Mouse (Mus musculus): Measurements from ENCODE around the gene Bpifa6. TPM values are rescaled to one million over a fixed set of nuclear protein-coding genes. Genes with fewer than 3 reads are reported as not detected.

Bpifa6 gene
- polyA plus RNA-seq (2014; fragmentation: Nextera tagmentation; extraction: Ambion mirVana) = not detected in 2 replicates

GRCm38 (mm10) chr2:153974582-153974981 lies at the start of gene Bpifa6:
TSS of gene Bpifa6 (plus strand) at chr2:153974945.
- 77% methylated on average over 5 of the region's 5 CpGs for WGBS
- Histone ChIP-seq H3K9me3 (ENCODE audit: control insufficient read depth, low read length) (no peaks in the 10 kb centered on the region), H3K27me3 (ENCODE audit: control insufficient read depth, insufficient read depth, low read length) (no peaks in the 10 kb centered on the region), H3K4me3 (ENCODE audit: low read length) (no peak within 1 kb of the TSS), H3K4me1 (ENCODE audit: control insufficient read depth, insufficient read depth, low read length) (no peaks in the 10 kb centered on the region), H3K27ac (ENCODE audit: low read depth, low read length) (no peak within 1 kb of the TSS), H3K4me2 (replicated peaks; ENCODE audit: low read depth, low read length) (no peak within 1 kb of the TSS), H3K36me3 (ENCODE audit: control insufficient read depth, insufficient read depth, low read length) (no peaks in the 10 kb centered on the region), H3K9ac (ENCODE audit: low read depth, low read length) (no peak within 1 kb of the TSS)
- ATAC-seq (ENCODE audit: low FRiP score, low TSS enrichment) = no peak

GRCm38 (mm10) chr2:153929871-153930413 lies 44.8 kb upstream of the Bpifa6 start:
- no peak overlapping the region for H3K4me2 ChIP-seq (replicated peaks; ENCODE audit: low read depth, low read length)
- H3K27me3 ChIP-seq (ENCODE audit: control insufficient read depth, insufficient read depth, low read length) = no peaks in the 10 kb centered on the region
- no peak overlapping the region for H3K4me3 ChIP-seq (ENCODE audit: low read length)
- no peak overlapping the region for H3K9ac ChIP-seq (ENCODE audit: low read depth, low read length)
- no peaks in the 10 kb centered on the region for H3K4me1 ChIP-seq (ENCODE audit: control insufficient read depth, insufficient read depth, low read length)
- H3K9me3 ChIP-seq (ENCODE audit: control insufficient read depth, low read length) = no peaks in the 10 kb centered on the region
- H3K27ac ChIP-seq (ENCODE audit: low read depth, low read length) = no peak overlapping the region
- no peak for ATAC-seq (ENCODE audit: low FRiP score, low TSS enrichment)
- 45% methylated on average over 3 of the region's 3 CpGs for WGBS
- H3K36me3 ChIP-seq (ENCODE audit: control insufficient read depth, insufficient read depth, low read length) = no peaks in the 10 kb centered on the region

- Histone ChIP-seq H3K4me1 (ENCODE audit: control insufficient read depth, insufficient read depth, low read length) (no peaks in the 10 kb centered on the region), H3K4me2 (replicated peaks; ENCODE audit: low read depth, low read length) (no peak overlapping the region), H3K27ac (ENCODE audit: low read depth, low read length) (no peak overlapping the region), H3K36me3 (ENCODE audit: control insufficient read depth, insufficient read depth, low read length) (no peaks in the 10 kb centered on the region), H3K9ac (ENCODE audit: low read depth, low read length) (no peak overlapping the region), H3K9me3 (ENCODE audit: control insufficient read depth, low read length) (no peaks in the 10 kb centered on the region), H3K4me3 (ENCODE audit: low read length) (no peak overlapping the region), H3K27me3 (ENCODE audit: control insufficient read depth, insufficient read depth, low read length) (no peaks in the 10 kb centered on the region)
- ATAC-seq (ENCODE audit: low FRiP score, low TSS enrichment) = no peak
- 83% methylated on average over 6 of the region's 6 CpGs for WGBS
These were observed 43.6 kb upstream of the Bpifa6 start for GRCm38 (mm10) chr2:153931125-153931524.

GRCm38 (mm10) chr2:153933311-153933710 lies 41.4 kb upstream of the Bpifa6 start:
- no peak for ATAC-seq (ENCODE audit: low FRiP score, low TSS enrichment)
- Histone ChIP-seq H3K27ac (ENCODE audit: low read depth, low read length) (no peak overlapping the region), H3K9me3 (ENCODE audit: control insufficient read depth, low read length) (no peaks in the 10 kb centered on the region), H3K4me2 (replicated peaks; ENCODE audit: low read depth, low read length) (no peak overlapping the region), H3K4me1 (ENCODE audit: control insufficient read depth, insufficient read depth, low read length) (no peaks in the 10 kb centered on the region), H3K36me3 (ENCODE audit: control insufficient read depth, insufficient read depth, low read length) (no peaks in the 10 kb centered on the region), H3K9ac (ENCODE audit: low read depth, low read length) (no peak overlapping the region), H3K27me3 (ENCODE audit: control insufficient read depth, insufficient read depth, low read length) (no peaks in the 10 kb centered on the region), H3K4me3 (ENCODE audit: low read length) (no peak overlapping the region)
- 78% methylated on average over 6 of the region's 6 CpGs for WGBS

- Histone ChIP-seq H3K27ac (ENCODE audit: low read depth, low read length) (no peak overlapping the region), H3K9me3 (ENCODE audit: control insufficient read depth, low read length) (no peaks in the 10 kb centered on the region), H3K27me3 (ENCODE audit: control insufficient read depth, insufficient read depth, low read length) (no peaks in the 10 kb centered on the region), H3K4me3 (ENCODE audit: low read length) (no peak overlapping the region), H3K36me3 (ENCODE audit: control insufficient read depth, insufficient read depth, low read length) (no peaks in the 10 kb centered on the region), H3K9ac (ENCODE audit: low read depth, low read length) (no peak overlapping the region), H3K4me2 (replicated peaks; ENCODE audit: low read depth, low read length) (no peak overlapping the region), H3K4me1 (ENCODE audit: control insufficient read depth, insufficient read depth, low read length) (no peaks in the 10 kb centered on the region)
- WGBS = 90% methylated on average over 6 of the region's 6 CpGs
- ATAC-seq (ENCODE audit: low FRiP score, low TSS enrichment) = no peak
These were observed 39.4 kb upstream of the Bpifa6 start for GRCm38 (mm10) chr2:153935348-153935747.

- Histone ChIP-seq H3K27ac (ENCODE audit: low read depth, low read length) (no peak within 1 kb of the TSS), H3K27me3 (ENCODE audit: control insufficient read depth, insufficient read depth, low read length) (no peaks in the 10 kb centered on the region), H3K4me2 (replicated peaks; ENCODE audit: low read depth, low read length) (no peak within 1 kb of the TSS), H3K9me3 (ENCODE audit: control insufficient read depth, low read length) (no peaks in the 10 kb centered on the region), H3K9ac (ENCODE audit: low read depth, low read length) (no peak within 1 kb of the TSS), H3K36me3 (ENCODE audit: control insufficient read depth, insufficient read depth, low read length) (no peaks in the 10 kb centered on the region), H3K4me1 (ENCODE audit: control insufficient read depth, insufficient read depth, low read length) (no peaks in the 10 kb centered on the region), H3K4me3 (ENCODE audit: low read length) (no peak within 1 kb of the TSS)
- ATAC-seq (ENCODE audit: low FRiP score, low TSS enrichment) = no peak
- 90% methylated on average over 5 of the region's 5 CpGs for WGBS
These were observed 36.9 kb upstream of the Bpifa6 start, which contains the start of gene Bpifb4 for GRCm38 (mm10) chr2:153937843-153938242. TSS of gene Bpifb4 (plus strand) at chr2:153938212.

- no peaks in the 10 kb centered on the region for H3K36me3 ChIP-seq (ENCODE audit: control insufficient read depth, insufficient read depth, low read length)
- H3K4me1 ChIP-seq (ENCODE audit: control insufficient read depth, insufficient read depth, low read length) = no peaks in the 10 kb centered on the region
- no peaks in the 10 kb centered on the region for H3K27me3 ChIP-seq (ENCODE audit: control insufficient read depth, insufficient read depth, low read length)
- H3K4me3 ChIP-seq (ENCODE audit: low read length) = no peak overlapping the region
- H3K27ac ChIP-seq (ENCODE audit: low read depth, low read length) = no peak overlapping the region
- ATAC-seq (ENCODE audit: low FRiP score, low TSS enrichment) = no peak
- H3K4me2 ChIP-seq (replicated peaks; ENCODE audit: low read depth, low read length) = no peak overlapping the region
- WGBS = 43% methylated on average over 3 of the region's 3 CpGs
- H3K9me3 ChIP-seq (ENCODE audit: control insufficient read depth, low read length) = no peaks in the 10 kb centered on the region
- H3K9ac ChIP-seq (ENCODE audit: low read depth, low read length) = no peak overlapping the region
These were observed 31.2 kb upstream of the Bpifa6 start for GRCm38 (mm10) chr2:153943537-153943936.

GRCm38 (mm10) chr2:153944567-153944966 lies 30.2 kb upstream of the Bpifa6 start:
- H3K36me3 ChIP-seq (ENCODE audit: control insufficient read depth, insufficient read depth, low read length) = no peaks in the 10 kb centered on the region
- WGBS = 80% methylated on average over 8 of the region's 8 CpGs
- no peaks in the 10 kb centered on the region for H3K27me3 ChIP-seq (ENCODE audit: control insufficient read depth, insufficient read depth, low read length)
- no peak overlapping the region for H3K9ac ChIP-seq (ENCODE audit: low read depth, low read length)
- ATAC-seq (ENCODE audit: low FRiP score, low TSS enrichment) = no peak
- no peak overlapping the region for H3K4me3 ChIP-seq (ENCODE audit: low read length)
- no peak overlapping the region for H3K4me2 ChIP-seq (replicated peaks; ENCODE audit: low read depth, low read length)
- no peak overlapping the region for H3K27ac ChIP-seq (ENCODE audit: low read depth, low read length)
- H3K4me1 ChIP-seq (ENCODE audit: control insufficient read depth, insufficient read depth, low read length) = no peaks in the 10 kb centered on the region
- no peaks in the 10 kb centered on the region for H3K9me3 ChIP-seq (ENCODE audit: control insufficient read depth, low read length)

GRCm38 (mm10) chr2:153952897-153953296 lies 21.8 kb upstream of the Bpifa6 start:
- H3K4me2 ChIP-seq (replicated peaks; ENCODE audit: low read depth, low read length) = no peak overlapping the region
- no peak for ATAC-seq (ENCODE audit: low FRiP score, low TSS enrichment)
- H3K27ac ChIP-seq (ENCODE audit: low read depth, low read length) = no peak overlapping the region
- H3K9ac ChIP-seq (ENCODE audit: low read depth, low read length) = no peak overlapping the region
- no peaks in the 10 kb centered on the region for H3K4me1 ChIP-seq (ENCODE audit: control insufficient read depth, insufficient read depth, low read length)
- H3K36me3 ChIP-seq (ENCODE audit: control insufficient read depth, insufficient read depth, low read length) = no peaks in the 10 kb centered on the region
- no peak overlapping the region for H3K4me3 ChIP-seq (ENCODE audit: low read length)
- H3K27me3 ChIP-seq (ENCODE audit: control insufficient read depth, insufficient read depth, low read length) = no peaks in the 10 kb centered on the region
- 32% methylated on average over 6 of the region's 6 CpGs for WGBS
- H3K9me3 ChIP-seq (ENCODE audit: control insufficient read depth, low read length) = no peaks in the 10 kb centered on the region

Measured in kidney, embryonic 14.5 days (tissue).